Mouse (Mus musculus) cerebellum, adult 2 months (tissue): ENCODE measurements around the gene Col6a4.

Source experiments
- CTCF ChIP-seq: fragments of 200-500 bp; IDR thresholded peaks from 2 replicates; pipeline ENCODE4 v1.5.1; 2011; ENCODE audit warnings: low read depth, mild to moderate bottlenecking, control low read depth, low read length, moderate library complexity, borderline replicate concordance; ENCODE audit not compliant: insufficient read depth
- POLR2A ChIP-seq: fragments of 200-500 bp; IDR thresholded peaks from 2 replicates; pipeline ENCODE4 v1.6.1; 2011; ENCODE audit warnings: low read length, control low read depth, borderline replicate concordance; ENCODE audit not compliant: insufficient read depth

- TF ChIP-seq CTCF (no peak), POLR2A (no peak)
Observed at GRCm38 (mm10) chr9:106137671-106138216, 41.2 kb upstream of the Col6a4 start.
